8 mouse cellular contexts compared by ENCODE assay signal in genomic region chr8:108714143-108714635, GRCm38 (mm10).
DNase-seq lines count a peak whose midpoint lies in the region; ATAC-seq and TF ChIP-seq lines count a peak whose summit lies in the region.

No protein-coding gene starts in this region.

- peaks cover 94% of the 10 kb centered on the region for H3K4me1 ChIP-seq in kidney, embryonic 15.5 days
- peaks cover 89% of the 10 kb centered on the region for H3K4me1 ChIP-seq in heart, embryonic 15.5 days (replicated peaks)
- H3K4me1 ChIP-seq in lung, postnatal 0 days (ENCODE audit: insufficient read depth, low read depth, low read length) = peaks cover 44% of the 10 kb centered on the region

- peak overlapping the region; percentile 85 for H3K9ac ChIP-seq in kidney, embryonic 15.5 days
- peak overlapping the region; percentile 88 for H3K9ac ChIP-seq in heart, embryonic 15.5 days
- H3K9ac ChIP-seq in lung, postnatal 0 days (replicated peaks; ENCODE audit: low read depth) = peak overlapping the region; percentile 86

- TF ChIP-seq CTCF in lung, postnatal 0 days (IDR thresholded peaks at IDR 0.05) = no peak

- H3K27ac ChIP-seq in kidney, embryonic 15.5 days = peak overlapping the region; percentile 93
- peak overlapping the region; percentile 91 for H3K27ac ChIP-seq in heart, embryonic 15.5 days
- H3K27ac ChIP-seq in lung, postnatal 0 days (ENCODE audit: low read length) = peak overlapping the region; percentile 96

- 2% methylated on average over 21 of the region's 21 CpGs for WGBS in kidney, embryonic 15.5 days
- 5% methylated on average over 21 of the region's 21 CpGs for WGBS in heart, embryonic 15.5 days
- 2% methylated on average over 21 of the region's 21 CpGs for WGBS in lung, postnatal 0 days

- no peaks in the 10 kb centered on the region for H3K36me3 ChIP-seq in kidney, embryonic 15.5 days
- no peaks in the 10 kb centered on the region for H3K36me3 ChIP-seq in heart, embryonic 15.5 days
- no peaks in the 10 kb centered on the region for H3K36me3 ChIP-seq in lung, postnatal 0 days (ENCODE audit: insufficient read depth, low read length)

- H3K27me3 ChIP-seq in kidney, embryonic 15.5 days = no peaks in the 10 kb centered on the region
- no peaks in the 10 kb centered on the region for H3K27me3 ChIP-seq in heart, embryonic 15.5 days
- no peaks in the 10 kb centered on the region for H3K27me3 ChIP-seq in lung, postnatal 0 days (replicated peaks; ENCODE audit: insufficient read depth, low read length)

- DNase-seq in kidney, postnatal 25 days = no peak
- peak; percentile 70 for DNase-seq in adipocyte (ENCODE audit: low spot score)
- DNase-seq in lung, postnatal 0 days (ENCODE audit: low spot score) = peak; percentile 59
- no peak for DNase-seq in T-cell, adult 2 months (ENCODE audit: low spot score)
- DNase-seq in c-Kit-positive CD71-positive TER-119-positive erythroid progenitor cells, embryonic 14.5 days (ENCODE audit: low spot score) = no peak
- DNase-seq in ovary, adult 18-20 months (ENCODE audit: low spot score) = no peak

- H3K4me2 ChIP-seq in kidney, embryonic 15.5 days = peak overlapping the region; percentile 91
- peak overlapping the region; percentile 97 for H3K4me2 ChIP-seq in heart, embryonic 15.5 days
- peak overlapping the region; percentile 95 for H3K4me2 ChIP-seq in lung, postnatal 0 days (replicated peaks; ENCODE audit: low read depth, low read length)

- peak overlapping the region; percentile 83 for H3K4me3 ChIP-seq in kidney, embryonic 15.5 days (replicated peaks)
- H3K4me3 ChIP-seq in heart, embryonic 15.5 days = peak overlapping the region; percentile 91
- H3K4me3 ChIP-seq in lung, postnatal 0 days (ENCODE audit: low read depth, low read length) = peak overlapping the region; percentile 79

- H3K9me3 ChIP-seq in kidney, embryonic 15.5 days (replicated peaks) = no peaks in the 10 kb centered on the region
- H3K9me3 ChIP-seq in heart, embryonic 15.5 days (replicated peaks) = no peaks in the 10 kb centered on the region
- H3K9me3 ChIP-seq in lung, postnatal 0 days (ENCODE audit: low read length) = no peaks in the 10 kb centered on the region

- TF ChIP-seq EP300 in lung, postnatal 0 days (IDR thresholded peaks at IDR 0.05) = no peak

- peak; percentile 17 for ATAC-seq in kidney, embryonic 15.5 days (replicated peaks; ENCODE audit: low FRiP score)
- ATAC-seq in heart, embryonic 15.5 days (replicated peaks; ENCODE audit: insufficient number of reproducible peaks, insufficient read depth, low FRiP score, low read depth) = 0 out of 2 replicates have a peak, but pooled peaks have one; percentile 4
- ATAC-seq in lung, postnatal 0 days = peak; percentile 27

Comparison
In these comparisons a context has a peak if more than half of its experiments do, and no peak if none do; other contexts are left out.
1. DNase-seq: peak in adipocyte (single experiment) and lung, postnatal 0 days (single experiment); none in kidney, postnatal 25 days (0 of 2), T-cell, adult 2 months (single experiment), c-Kit-positive CD71-positive TER-119-positive erythroid progenitor cells, embryonic 14.5 days (single experiment) and ovary, adult 18-20 months (single experiment).
2. Peak in every context shown above with its lines, with median percentiles within 50 percentile points of each other: ATAC-seq, H3K27ac ChIP-seq, H3K4me2 ChIP-seq, H3K4me3 ChIP-seq and H3K9ac ChIP-seq.